Mouse (Mus musculus) MEL (cell line): ENCODE data around the gene Pygm. TPM values are rescaled to one million over a fixed set of nuclear protein-coding genes. Genes with fewer than 3 reads are reported as not detected.

ENCODE experiments used
- DNase-seq: peaks from one replicate; pipeline ENCODE4 v3.0.0; 2011; ENCODE audit warnings: low read depth, low spot score
- H3K27ac ChIP-seq: 2 replicates; pipeline ENCODE4 v1.5.1; 2012; ENCODE audit warnings: low read depth, mild to moderate bottlenecking, control low read depth, low read length, moderate library complexity; ENCODE audit not compliant: control insufficient read depth
- H3K27me3 ChIP-seq, 2 experiments: fragments of 150-350 bp in 1 of 2; sonication (generic) in 1 of 2; 2 replicates each; pipeline ENCODE4 v1.6.1; 2012; ENCODE audit warnings: low read length in 2 of 2, mild to moderate bottlenecking in 2 of 2, improper control_type of control experiment in 1 of 2, moderate library complexity in 1 of 2; ENCODE audit not compliant: insufficient read depth in 2 of 2, control insufficient read depth in 1 of 2
- H3K36me3 ChIP-seq, 2 experiments: 2 replicates each; pipeline ENCODE4 v1.6.1; 2012 to 2014; ENCODE audit warnings: low read length in 2 of 2, improper control_type of control experiment in 1 of 2, inconsistent platforms in 1 of 2, mild to moderate bottlenecking in 1 of 2; ENCODE audit not compliant: insufficient read depth in 2 of 2, control insufficient read depth in 1 of 2
- H3K4me1 ChIP-seq, 2 experiments: fragments of 150-350 bp in 1 of 2; sonication (generic) in 1 of 2; 2 replicates each; pipeline ENCODE4 v1.6.1; 2012; ENCODE audit warnings: low read length in 2 of 2, improper control_type of control experiment in 1 of 2, mild to moderate bottlenecking in 1 of 2; ENCODE audit not compliant: insufficient read depth in 2 of 2, control insufficient read depth in 1 of 2
- H3K4me3 ChIP-seq, 2 experiments: fragments of 150-350 bp in 1 of 2; sonication (generic) in 1 of 2; 2 replicates each; pipeline ENCODE4 v1.5.1; 2012; ENCODE audit warnings: low read depth in 2 of 2, low read length in 2 of 2, mild to moderate bottlenecking in 2 of 2, moderate library complexity in 2 of 2, control low read depth in 1 of 2, improper control_type of control experiment in 1 of 2; ENCODE audit not compliant: control insufficient read depth in 1 of 2, insufficient read depth in 1 of 2
- H3K79me2 ChIP-seq: 2 replicates; pipeline ENCODE4 v1.6.1; 2012; ENCODE audit warnings: mild to moderate bottlenecking, low read length, moderate library complexity; ENCODE audit not compliant: control insufficient read depth, poor library complexity, insufficient read depth
- H3K9ac ChIP-seq: 2 replicates; pipeline ENCODE4 v1.6.1; 2012; ENCODE audit warnings: low read depth, mild to moderate bottlenecking, control low read depth, low read length, moderate library complexity; ENCODE audit not compliant: control insufficient read depth, poor library complexity, severe bottlenecking
- H3K9me3 ChIP-seq: fragments of 150-350 bp; sonication (generic); replicated peaks from 2 replicates; pipeline ENCODE4 v1.6.1; 2012; ENCODE audit warnings: mild to moderate bottlenecking, low read length, improper control_type of control experiment, moderate library complexity; ENCODE audit not compliant: insufficient read depth
- CTCF ChIP-seq, 3 experiments: IDR thresholded peaks in 2 of 3; conservative IDR thresholded peaks in 1 of 3; 2 replicates each; pipeline ENCODE4 v1.5.1; 2011 to 2012; ENCODE audit warnings: low read length in 3 of 3, low read depth in 2 of 3, mild to moderate bottlenecking in 2 of 3, improper control_type of control experiment in 1 of 3, inconsistent platforms in 1 of 3, mixed read lengths in 1 of 3, moderate library complexity in 1 of 3; ENCODE audit not compliant: control insufficient read depth in 1 of 3, insufficient read depth in 1 of 3, poor library complexity in 1 of 3, severe bottlenecking in 1 of 3
- E2F4 ChIP-seq: IDR thresholded peaks from 2 replicates; pipeline ENCODE4 v1.6.1; 2011; ENCODE audit warnings: low read depth, low read length, improper control_type of control experiment, borderline replicate concordance
- EP300 ChIP-seq, 2 experiments: IDR thresholded peaks; 2 replicates each; pipeline ENCODE4 v1.6.1; 2011; ENCODE audit warnings: improper control_type of control experiment in 2 of 2, low read length in 2 of 2, low read depth in 1 of 2, mild to moderate bottlenecking in 1 of 2
- ETS1 ChIP-seq: IDR thresholded peaks from 2 replicates; pipeline ENCODE4 v1.6.1; 2012; ENCODE audit warnings: low read depth, mild to moderate bottlenecking, inconsistent platforms, low read length, improper control_type of control experiment, moderate library complexity
- GABPA ChIP-seq: IDR thresholded peaks from 2 replicates; pipeline ENCODE4 v1.6.1; 2012; ENCODE audit warnings: low read depth, mild to moderate bottlenecking, inconsistent platforms, low read length, improper control_type of control experiment, moderate library complexity
- GATA1 ChIP-seq: IDR thresholded peaks from 2 replicates; pipeline ENCODE4 v1.6.1; 2011; ENCODE audit warnings: low read depth, low read length, improper control_type of control experiment
- HCFC1 ChIP-seq: IDR thresholded peaks from 2 replicates; pipeline ENCODE4 v1.6.1; 2012; ENCODE audit warnings: low read depth, mild to moderate bottlenecking, inconsistent platforms, low read length, improper control_type of control experiment, moderate library complexity
- JUND ChIP-seq: IDR thresholded peaks from 2 replicates; pipeline ENCODE4 v1.6.1; 2011; ENCODE audit warnings: low read depth, mild to moderate bottlenecking, improper control_type of control experiment, low read length
- KAT2A ChIP-seq: conservative IDR thresholded peaks from 2 replicates; pipeline ENCODE4 v1.6.1; 2012; ENCODE audit warnings: low read depth, low read length, improper control_type of control experiment, inconsistent platforms
- MAFK ChIP-seq: IDR thresholded peaks from 2 replicates; pipeline ENCODE4 v1.6.1; 2011; ENCODE audit warnings: low read depth, mild to moderate bottlenecking, low read length, improper control_type of control experiment, borderline replicate concordance
- MAX ChIP-seq: IDR thresholded peaks from 2 replicates; pipeline ENCODE4 v1.6.1; 2011; ENCODE audit warnings: low read length, improper control_type of control experiment
- MAZ ChIP-seq: IDR thresholded peaks from 2 replicates; pipeline ENCODE4 v1.6.1; 2012; ENCODE audit warnings: low read depth, mild to moderate bottlenecking, inconsistent platforms, low read length, improper control_type of control experiment
- MEF2A ChIP-seq: IDR thresholded peaks from 2 replicates; pipeline ENCODE4 v1.6.1; 2014; ENCODE audit warnings: low read depth, mild to moderate bottlenecking, inconsistent platforms, low read length, improper control_type of control experiment; ENCODE audit not compliant: poor library complexity, insufficient replicate concordance, severe bottlenecking; ENCODE audit errors: extremely low read depth
- NELFE ChIP-seq: IDR thresholded peaks from 2 replicates; pipeline ENCODE4 v1.6.1; 2011; ENCODE audit warnings: low read depth, low read length, improper control_type of control experiment
- POLR2A ChIP-seq, 2 experiments: IDR thresholded peaks; 2 replicates each; pipeline ENCODE4 v1.6.1; 2011 to 2012; ENCODE audit warnings: low read length in 2 of 2, mild to moderate bottlenecking in 2 of 2, control low read depth in 1 of 2, improper control_type of control experiment in 1 of 2, low read depth in 1 of 2, moderate library complexity in 1 of 2; ENCODE audit not compliant: control insufficient read depth in 1 of 2, insufficient read depth in 1 of 2, poor library complexity in 1 of 2
- POLR2AphosphoS2 ChIP-seq: IDR thresholded peaks from 2 replicates; pipeline ENCODE4 v1.6.1; 2011; ENCODE audit warnings: low read length, improper control_type of control experiment
- POLR2AphosphoS5 ChIP-seq: IDR thresholded peaks from 2 replicates; pipeline ENCODE4 v1.6.1; 2012; ENCODE audit warnings: low read depth, borderline replicate concordance, mild to moderate bottlenecking, inconsistent platforms, low read length, moderate library complexity, mixed read lengths
- RAD21 ChIP-seq: IDR thresholded peaks from 2 replicates; pipeline ENCODE4 v1.6.1; 2011; ENCODE audit warnings: mild to moderate bottlenecking, low read depth, low read length, improper control_type of control experiment
- RCOR1 ChIP-seq: IDR thresholded peaks from 2 replicates; pipeline ENCODE4 v1.6.1; 2012; ENCODE audit warnings: low read depth, mild to moderate bottlenecking, inconsistent platforms, low read length, improper control_type of control experiment
- SIN3A ChIP-seq: IDR thresholded peaks from 2 replicates; pipeline ENCODE4 v1.6.1; 2012; ENCODE audit warnings: low read length, improper control_type of control experiment, inconsistent platforms
- TAL1 ChIP-seq: IDR thresholded peaks from 2 replicates; pipeline ENCODE4 v1.6.1; 2012; ENCODE audit warnings: mild to moderate bottlenecking, inconsistent platforms, low read length, moderate library complexity, mixed read lengths
- TBP ChIP-seq: IDR thresholded peaks from 2 replicates; pipeline ENCODE4 v1.8.0; 2011; ENCODE audit warnings: low read depth, low read length, improper control_type of control experiment
- TCF12 ChIP-seq: IDR thresholded peaks from 2 replicates; pipeline ENCODE4 v1.6.1; 2014; ENCODE audit warnings: low read depth, mild to moderate bottlenecking, inconsistent platforms, low read length, improper control_type of control experiment, moderate library complexity
- USF1 ChIP-seq: IDR thresholded peaks from 2 replicates; pipeline ENCODE4 v1.6.1; 2014; ENCODE audit warnings: low read depth, mild to moderate bottlenecking, inconsistent platforms, low read length, improper control_type of control experiment, moderate library complexity
- USF2 ChIP-seq, 2 experiments: IDR thresholded peaks; 2 replicates each; pipeline ENCODE4 v1.6.1; 2011 to 2012; ENCODE audit warnings: improper control_type of control experiment in 2 of 2, low read length in 2 of 2, borderline replicate concordance in 1 of 2, inconsistent platforms in 1 of 2, low read depth in 1 of 2, mild to moderate bottlenecking in 1 of 2; ENCODE audit not compliant: insufficient read depth in 1 of 2
- ZC3H11A ChIP-seq: IDR thresholded peaks from 2 replicates; pipeline ENCODE4 v1.6.1; 2012; ENCODE audit warnings: low read depth, mild to moderate bottlenecking, inconsistent platforms, low read length, improper control_type of control experiment
- ZNF384 ChIP-seq: IDR thresholded peaks from 2 replicates; pipeline ENCODE4 v1.6.1; 2012; ENCODE audit warnings: low read depth, mild to moderate bottlenecking, inconsistent platforms, low read length, improper control_type of control experiment
- polyA plus RNA-seq, 2 experiments: library from polyadenylated mRNA; stranded (reverse) in 1 of 2; unstranded in 1 of 2; fragments of >175 nt in 1 of 2; fragments of >200 nt in 1 of 2; gene quantifications; 2 replicates each; pipeline versions ENCODE4 v1.2.1 to v1.2.4; 2012; ENCODE audit warnings: low replicate concordance in 2 of 2, low read depth in 1 of 2; ENCODE audit not compliant: insufficient read length in 2 of 2, insufficient read depth in 1 of 2, missing spikeins in 1 of 2
- total RNA-seq: library from RNA; depleted of rRNA; stranded (reverse); fragments of 300-350 nt; gene quantifications from 2 replicates; pipeline ENCODE4 v1.2.3, GENCODE M21; 2012

The Pygm gene
- total and polyA plus RNA-seq, 3 experiments, result 0.73 to 3.3 TPM; not detected in 1

DNA sequence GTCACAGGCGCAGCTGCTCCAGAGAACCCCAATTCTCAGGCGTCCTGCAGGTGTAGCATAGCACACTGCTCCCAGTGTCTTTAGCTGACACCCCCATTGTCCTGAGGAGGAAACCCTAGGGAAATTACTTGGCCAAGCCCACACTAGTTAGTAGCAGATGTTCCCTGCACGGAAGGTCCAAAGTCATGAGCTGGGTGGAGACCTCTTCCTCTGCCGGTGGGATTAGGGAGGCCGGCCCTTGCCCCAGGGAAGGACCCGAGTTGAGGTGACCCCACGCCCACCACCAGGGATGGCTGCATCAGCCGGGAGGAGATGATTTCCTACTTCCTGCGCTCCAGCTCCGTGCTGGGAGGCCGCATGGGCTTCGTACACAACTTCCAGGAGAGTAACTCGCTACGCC is 28.6 kb downstream of the Pygm start:
- H3K4me1 ChIP-seq, result peaks cover 0 to 4% of the 10 kb centered on the region in 2 experiments; a peak in 1 of 4 replicates
- no peaks in the 10 kb centered on the region for H3K27me3 ChIP-seq
- no peak for DNase-seq
- peaks cover 0 to 7% of the 10 kb centered on the region in 2 experiments; a peak in 2 of 4 replicates for H3K36me3 ChIP-seq
- TF ChIP-seq USF1 (no peak), ZC3H11A (no peak), NELFE (no peak), RAD21 (no peak), TAL1 (no peak), POLR2A (IDR thresholded peaks at IDR 0.05; ENCODE audit: control insufficient read depth in 1 of 2, insufficient read depth in 1 of 2, low read depth in 1 of 2, low read length in 2 of 2, poor library complexity in 1 of 2) (no peak), POLR2AphosphoS2 (no peak), RCOR1 (no peak), E2F4 (no peak), GATA1 (no peak), MAX (no peak), USF2 (IDR thresholded peaks at IDR 0.05; ENCODE audit: borderline replicate concordance in 1 of 2, insufficient read depth in 1 of 2, low read depth in 1 of 2, low read length in 2 of 2) (no peak), EP300 (IDR thresholded peaks at IDR 0.05; ENCODE audit: low read depth in 1 of 2, low read length in 2 of 2) (no peak), MAFK (no peak), ETS1 (no peak), TCF12 (no peak), CTCF (IDR thresholded peaks at IDR 0.05 in 2 of 3, conservative IDR thresholded peaks at IDR 0.05 in 1 of 3; ENCODE audit: control insufficient read depth in 1 of 3, insufficient read depth in 1 of 3, low read depth in 2 of 3, low read length in 3 of 3, poor library complexity in 1 of 3, severe bottlenecking in 1 of 3) (no peak)
- H3K27ac ChIP-seq, result no peak overlapping the region
- H3K79me2 ChIP-seq, result no peaks in the 10 kb centered on the region
- H3K4me3 ChIP-seq, result no peak overlapping the region
- H3K9me3 ChIP-seq, result no peaks in the 10 kb centered on the region
- no peak overlapping the region for H3K9ac ChIP-seq

DNA sequence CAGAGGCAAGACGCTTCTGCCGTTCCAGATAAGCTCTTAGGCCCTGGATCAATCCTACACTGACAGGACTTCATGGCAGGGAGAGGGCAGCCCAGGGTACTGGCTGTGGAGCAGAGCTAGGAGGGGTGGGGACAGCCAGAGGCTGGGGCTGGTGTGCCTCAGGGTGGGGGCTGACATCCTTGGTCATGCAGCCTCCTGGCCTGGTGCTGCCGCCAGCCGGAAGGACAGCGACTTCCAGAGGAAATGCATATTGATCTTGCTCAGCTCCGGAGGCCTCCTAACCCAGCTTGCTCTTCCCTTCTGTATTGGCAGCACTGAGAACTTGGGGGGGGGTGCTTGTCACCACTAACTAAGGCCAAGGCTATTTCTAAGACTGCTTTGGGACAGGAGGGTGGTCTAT is 31.3 kb downstream of the Pygm start:
- Histone ChIP-seq H3K27me3 (no peaks in the 10 kb centered on the region), H3K9ac (no peak overlapping the region), H3K9me3 (no peaks in the 10 kb centered on the region), H3K4me1 (no peaks in the 10 kb centered on the region), H3K79me2 (no peaks in the 10 kb centered on the region), H3K27ac (no peak overlapping the region), H3K36me3 (no peaks in the 10 kb centered on the region), H3K4me3 (no peak overlapping the region)
- DNase-seq, result no peak
- TF ChIP-seq POLR2AphosphoS5, result no peak
- TF ChIP-seq TAL1, result no peak
- no peak for TF ChIP-seq JUND
- no peak for TF ChIP-seq EP300 (IDR thresholded peaks at IDR 0.05; ENCODE audit: low read depth in 1 of 2, low read length in 2 of 2)
- no peak for TF ChIP-seq HCFC1
- no peak for TF ChIP-seq MEF2A
- no peak for TF ChIP-seq ZNF384
- TF ChIP-seq ETS1, result no peak
- TF ChIP-seq USF1, result no peak
- no peak for TF ChIP-seq E2F4
- TF ChIP-seq SIN3A, result no peak
- TF ChIP-seq MAZ, result no peak
- no peak for TF ChIP-seq TBP
- TF ChIP-seq GABPA, result no peak
- no peak for TF ChIP-seq USF2 (IDR thresholded peaks at IDR 0.05; ENCODE audit: borderline replicate concordance in 1 of 2, insufficient read depth in 1 of 2, low read depth in 1 of 2, low read length in 2 of 2)
- no peak for TF ChIP-seq KAT2A
